Mouse (Mus musculus): ENCODE data around the gene Fan1.

Gene Fan1

DNA sequence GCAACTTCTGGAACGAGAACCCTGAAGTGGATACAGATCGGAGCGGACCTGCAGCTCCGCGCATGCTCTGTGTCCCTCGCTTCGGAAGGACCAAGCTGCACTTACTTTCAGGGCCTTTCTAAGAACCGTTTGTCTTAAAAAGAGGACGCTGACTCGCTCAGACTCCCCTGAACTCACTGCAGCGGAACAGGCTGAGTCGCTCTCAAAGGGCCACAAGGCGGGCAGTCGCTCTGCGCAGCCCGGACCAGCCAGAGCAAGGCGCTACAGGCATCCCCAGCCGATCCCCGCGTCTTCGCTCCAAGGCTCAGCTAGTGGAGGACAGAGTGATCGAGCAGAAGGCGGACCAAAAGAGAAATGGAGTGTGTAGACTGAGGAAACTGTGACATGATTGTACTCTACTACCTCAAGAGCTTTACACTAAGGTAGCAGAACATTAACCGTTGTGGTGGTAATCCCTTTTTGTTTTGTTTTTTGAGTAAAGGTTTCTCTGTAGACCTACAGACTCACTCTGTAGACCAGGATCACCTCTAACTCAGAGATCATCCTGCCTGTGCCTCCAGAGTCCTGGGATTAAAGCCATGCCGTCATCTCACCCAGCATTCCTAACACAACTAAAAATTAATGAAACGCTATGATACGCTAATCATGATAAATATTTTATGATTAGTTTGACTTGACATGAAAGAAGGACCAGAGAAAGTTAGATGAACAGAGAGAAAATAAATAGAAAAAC lies at the start of gene Fan1:
Gene Fan1, minus strand, starts transcription at position 266 of the 733 bp plus-strand sequence.
- peak; percentile 90 to 92 for DNase-seq

DNA sequence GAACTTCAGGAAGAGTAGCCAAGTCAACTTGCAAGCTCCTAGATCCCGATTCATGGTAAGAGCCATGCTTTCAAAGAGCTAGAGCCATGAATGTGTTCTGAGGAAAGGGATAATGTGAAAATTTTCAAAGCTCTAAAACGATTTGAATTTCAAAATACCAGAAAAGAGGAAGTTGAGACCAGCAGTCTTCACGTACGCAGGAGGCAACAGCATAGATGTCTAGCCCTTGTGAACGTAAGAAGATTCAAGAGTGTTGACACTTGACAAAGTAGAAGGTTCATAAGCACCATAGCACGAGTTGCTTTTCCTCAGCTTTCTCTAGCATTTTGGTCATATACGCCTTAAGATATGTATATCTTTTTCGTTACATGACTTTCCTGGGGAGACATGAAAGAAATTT lies 30.1 kb upstream of the Fan1 start:
- DNase-seq: no peak

DNA sequence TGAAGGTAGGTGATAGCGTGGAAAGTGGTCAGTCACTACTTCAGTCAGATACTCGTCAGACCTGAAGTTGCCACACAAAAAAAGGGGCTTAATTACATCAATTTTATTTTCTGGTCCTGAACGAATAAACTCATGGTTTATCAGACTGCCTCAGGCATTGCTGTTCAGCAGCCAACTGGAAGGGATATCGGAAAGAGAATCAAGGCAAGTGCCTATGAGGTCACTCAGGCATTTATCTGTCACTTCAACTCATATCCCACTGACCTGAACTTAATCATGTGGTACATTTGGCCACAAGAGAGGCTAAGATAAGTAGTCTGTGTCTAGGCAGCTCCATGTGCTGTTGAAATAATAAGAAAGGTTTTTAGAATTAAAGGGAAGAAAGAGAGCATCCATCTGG lies 28.6 kb upstream of the Fan1 start:
- no peak for DNase-seq

DNA sequence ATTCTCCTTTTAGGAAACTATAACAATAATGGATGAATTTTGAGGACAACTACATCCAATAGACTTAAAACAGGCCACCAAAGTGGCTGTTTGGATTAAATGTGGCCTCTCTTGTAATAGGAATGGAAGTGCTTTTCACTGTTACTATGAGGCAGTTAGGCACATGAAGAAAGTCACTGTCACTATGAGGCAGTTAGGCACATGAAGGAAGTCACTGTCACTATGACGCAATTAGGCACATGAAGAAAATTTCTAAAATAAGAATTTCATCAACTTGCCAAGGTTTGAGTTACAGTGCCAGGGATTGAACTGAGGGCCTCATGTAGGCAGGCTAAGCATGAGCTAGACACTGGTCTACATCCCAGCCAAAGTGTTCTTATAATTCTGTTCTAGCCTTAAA lies 26.8 kb upstream of the Fan1 start:
- no peak for DNase-seq

DNA sequence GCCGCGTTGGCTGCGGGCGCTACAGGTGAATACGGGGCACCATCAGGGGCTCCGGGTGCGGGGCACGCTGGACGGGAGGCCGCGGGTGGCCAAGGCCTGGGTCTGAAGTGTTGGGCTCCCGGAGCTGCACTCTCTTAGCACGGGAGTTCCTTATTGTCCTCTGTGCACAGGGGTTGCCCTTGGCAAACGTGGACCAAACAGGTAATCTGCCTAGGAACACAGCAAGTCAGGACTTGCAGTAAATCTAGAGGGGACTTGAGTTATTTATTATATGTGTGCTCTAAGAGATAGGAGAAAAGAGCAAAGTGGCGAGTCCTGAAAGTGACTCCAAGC lies 18.9 kb upstream of the Fan1 start:
- no peak for DNase-seq

DNA sequence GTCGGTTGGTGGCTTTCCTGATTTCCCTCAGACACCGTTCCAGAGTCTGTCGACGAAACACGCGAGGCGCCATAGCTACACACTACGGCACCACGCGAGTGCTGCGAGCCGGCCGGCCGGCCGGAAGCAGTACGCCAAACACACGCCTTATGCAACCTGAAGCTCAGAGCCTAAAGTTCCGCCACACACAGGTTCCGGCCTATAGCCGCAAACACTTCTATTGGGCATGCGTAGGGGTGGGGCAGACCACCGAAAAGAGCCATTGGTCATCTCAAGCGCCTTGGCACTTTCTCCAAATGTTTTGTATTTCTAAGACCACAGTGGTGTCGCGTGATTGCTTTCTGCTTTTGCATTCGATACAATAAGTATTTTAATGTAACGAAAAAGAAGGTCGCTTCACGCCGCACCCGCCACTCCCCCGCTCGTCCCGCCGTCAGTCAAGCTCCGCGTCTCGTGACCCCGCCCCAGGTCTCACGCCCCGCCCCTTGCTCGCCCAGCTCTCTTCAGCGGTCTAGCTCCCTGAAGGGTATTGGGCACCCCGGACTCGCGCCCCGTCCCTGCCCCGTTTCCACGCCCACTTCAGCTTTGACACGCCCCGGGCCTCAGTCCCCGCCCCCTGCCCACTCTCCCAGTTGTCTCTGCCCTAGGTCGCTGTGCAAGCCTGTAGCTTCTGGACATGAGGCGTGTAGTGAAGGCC lies 18.4 kb upstream of the Fan1 start, which contains the start of the genes Mphosph10 and Mcee:
Gene Mphosph10, minus strand, starts transcription at position 147 of the 697 bp plus-strand sequence.
Gene Mcee, plus strand, starts transcription at position 486 of the 697 bp plus-strand sequence.
- peak; percentile 94 to 97 for DNase-seq

DNA sequence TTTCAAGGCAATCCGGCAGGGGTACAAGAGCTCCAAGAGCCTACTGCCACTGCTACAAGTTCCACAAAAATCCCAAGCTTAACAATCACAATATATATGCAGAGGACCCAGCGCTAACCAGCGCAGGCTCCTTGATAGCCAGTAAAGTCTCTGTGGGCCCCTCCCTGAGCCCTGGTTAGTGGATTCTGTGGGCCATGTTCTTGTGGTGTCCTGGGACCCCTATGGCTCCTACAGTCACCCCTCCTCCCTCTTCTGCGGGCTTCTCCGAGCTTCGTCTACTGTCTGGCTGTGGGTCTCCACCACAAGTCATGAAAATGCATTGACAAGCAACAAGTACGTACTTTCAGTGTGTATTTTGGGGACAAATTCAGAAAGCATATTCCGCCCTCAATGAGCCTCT lies 17.6 kb upstream of the Fan1 start:
- DNase-seq: peak in 1 of 2 experiments; percentile 17

DNA sequence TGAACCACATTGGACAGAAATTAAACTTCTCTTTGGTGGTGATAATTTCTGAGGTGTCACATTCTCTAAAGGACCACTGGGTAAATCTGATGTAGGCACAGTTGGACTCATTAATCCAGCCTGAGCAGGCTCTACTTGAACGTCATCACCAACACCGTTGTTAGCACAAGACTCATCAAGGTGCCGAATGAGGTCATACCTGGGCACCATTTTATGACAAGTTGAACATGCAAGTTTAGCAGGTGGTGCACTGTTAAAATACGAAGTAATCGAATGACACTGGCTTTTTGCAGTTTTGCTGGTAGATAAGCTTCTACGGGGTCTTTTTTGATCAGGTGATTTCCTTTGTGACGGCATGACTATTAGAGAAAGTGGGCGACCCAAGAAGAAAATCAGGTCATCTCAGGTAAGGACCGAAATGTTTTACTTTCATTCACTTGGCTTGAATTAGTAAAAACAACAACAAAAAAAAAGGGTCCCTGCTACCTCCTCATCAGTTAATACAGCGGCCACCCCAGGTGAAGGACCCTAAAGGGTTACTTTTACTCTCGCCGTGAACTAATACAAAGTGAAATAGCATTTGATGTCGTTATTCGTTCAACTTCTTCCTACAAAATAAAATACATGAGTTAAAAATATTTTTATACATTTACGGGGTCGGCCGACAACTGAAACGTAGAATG lies 607 bp downstream of the Fan1 start:
- DNase-seq: no peak

DNA sequence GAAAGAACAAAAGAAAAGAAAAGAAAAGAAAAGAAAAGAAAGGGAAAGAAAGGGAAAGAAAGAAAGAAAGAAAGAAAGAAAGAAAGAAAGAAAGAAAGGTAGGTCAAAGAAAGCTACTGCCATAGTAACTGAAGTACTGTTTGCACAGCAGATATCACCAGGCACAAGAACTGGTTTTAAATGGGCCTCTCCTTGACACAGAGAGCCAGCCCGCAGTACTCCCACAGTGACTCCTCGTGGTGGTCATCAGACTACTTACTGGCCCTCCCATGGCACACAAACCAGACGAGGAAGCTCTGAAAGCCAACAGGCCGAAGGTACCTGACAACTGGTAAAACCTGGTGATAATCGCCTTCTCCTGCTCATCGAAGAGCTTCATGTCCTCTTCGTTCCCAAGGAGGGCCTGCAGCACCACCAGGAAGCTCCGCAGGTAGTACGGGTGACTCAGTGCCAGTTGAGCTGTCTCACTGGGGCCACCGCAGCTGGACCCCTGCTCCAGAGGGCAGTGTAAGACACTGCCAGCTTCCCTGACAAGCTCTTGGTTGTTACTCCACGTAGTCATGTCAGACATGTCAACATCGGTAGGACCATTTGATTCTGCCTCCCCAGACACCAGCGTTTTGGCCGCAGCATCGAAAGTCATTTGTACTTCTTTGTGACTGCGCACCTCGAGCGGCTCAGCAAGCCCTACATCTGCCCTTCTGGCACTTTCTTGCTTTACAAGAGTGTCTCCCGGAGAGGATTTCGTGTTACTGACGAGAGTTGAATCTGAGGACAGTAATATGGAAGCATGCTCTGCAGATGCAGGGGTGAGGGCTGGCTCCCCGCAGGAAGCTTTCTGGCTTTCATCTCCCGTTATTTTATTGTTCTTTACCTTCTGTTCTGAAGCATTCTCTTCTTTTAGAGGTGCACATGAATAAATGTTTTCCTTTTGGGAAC lies 1.7 kb downstream of the Fan1 start:
- DNase-seq: no peak

DNA sequence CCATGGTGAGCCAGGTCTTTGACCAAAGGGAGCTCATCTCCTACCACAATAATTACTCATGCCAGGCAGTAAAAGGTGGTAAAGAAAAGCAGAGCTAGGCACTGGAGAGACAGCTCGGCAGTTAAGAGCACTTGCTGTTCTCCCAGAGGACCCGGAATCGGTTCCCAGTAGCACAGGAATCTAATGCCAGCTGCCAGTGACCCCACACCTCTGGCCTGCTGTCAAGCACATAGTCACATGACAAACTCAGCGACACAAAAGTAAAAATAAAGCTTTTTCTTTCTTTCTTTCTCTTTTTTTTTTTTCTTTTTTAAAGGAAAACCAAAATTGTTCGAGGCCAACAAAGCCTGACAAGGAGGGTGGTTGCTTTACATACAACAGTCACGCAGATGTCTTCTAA lies 4.1 kb downstream of the Fan1 start:
- DNase-seq: no peak

DNA sequence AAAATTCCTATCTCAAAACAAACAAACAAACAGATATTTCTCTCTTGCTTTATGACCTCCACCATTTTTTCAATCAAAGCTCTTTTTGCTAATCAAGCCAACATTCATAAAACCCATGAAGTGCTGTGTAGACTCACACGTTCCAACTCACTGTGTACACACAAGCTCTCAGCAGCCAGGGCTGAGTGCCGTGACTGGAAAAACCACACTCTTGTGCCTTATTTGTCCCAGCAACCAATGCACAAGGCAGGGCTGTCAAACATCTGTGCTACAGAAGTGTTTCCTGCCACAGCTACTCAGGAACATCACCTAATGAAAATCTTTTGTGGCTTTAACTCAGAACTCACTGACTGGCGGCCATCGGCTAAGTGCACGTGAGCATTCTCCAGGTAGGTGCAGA lies 8.0 kb downstream of the Fan1 start:
- no peak for DNase-seq

DNA sequence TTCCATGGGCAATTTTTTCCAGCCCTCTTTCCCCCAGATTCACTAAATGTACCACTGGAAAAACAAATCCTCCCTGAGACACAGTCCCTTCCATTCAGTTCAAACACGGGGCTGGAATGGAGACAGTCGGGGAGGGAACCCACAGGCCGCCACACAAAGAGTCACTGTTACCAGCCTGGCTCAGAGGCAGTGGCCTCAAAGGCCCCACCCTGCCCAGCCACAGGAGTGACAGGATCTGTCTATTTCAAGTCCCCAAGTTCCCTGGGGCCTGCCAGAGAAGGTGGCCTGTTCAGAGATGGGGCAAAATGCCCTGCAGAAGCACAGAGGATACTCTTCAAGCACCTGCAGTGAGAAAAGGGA lies 13.3 kb downstream of the Fan1 start:
- peak in 1 of 2 experiments; percentile 20 for DNase-seq

DNA sequence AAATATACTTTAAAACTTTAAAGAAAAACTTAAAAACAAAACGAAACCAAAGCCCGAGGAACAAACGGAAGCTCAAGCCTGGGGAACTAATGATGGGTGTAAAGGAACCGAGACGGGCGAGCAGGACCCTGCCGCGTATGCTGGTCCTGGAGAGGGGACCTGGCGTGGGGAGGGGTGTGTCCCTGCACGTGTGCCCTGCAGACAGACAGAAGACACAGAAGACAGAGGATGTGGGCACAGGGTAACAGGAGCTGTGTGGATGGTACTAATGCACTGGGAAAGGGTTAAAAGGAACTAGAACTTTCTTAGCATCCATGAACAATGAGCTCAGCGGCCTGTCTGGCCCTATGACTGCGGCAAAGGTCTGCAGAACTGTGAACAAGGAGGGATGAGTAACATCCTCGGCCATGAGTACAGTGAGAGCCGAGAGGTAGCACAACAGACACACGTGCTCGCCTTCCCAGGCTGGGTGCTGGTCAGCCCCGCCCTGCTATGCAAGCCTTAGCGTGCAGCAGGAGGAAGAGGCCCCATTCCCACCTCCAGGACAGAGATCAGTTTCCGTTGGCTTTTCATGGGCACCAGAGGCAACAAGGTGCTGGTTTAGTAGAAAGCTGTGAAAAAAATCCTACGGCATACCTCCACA lies 13.8 kb downstream of the Fan1 start:
- DNase-seq: no peak

DNA sequence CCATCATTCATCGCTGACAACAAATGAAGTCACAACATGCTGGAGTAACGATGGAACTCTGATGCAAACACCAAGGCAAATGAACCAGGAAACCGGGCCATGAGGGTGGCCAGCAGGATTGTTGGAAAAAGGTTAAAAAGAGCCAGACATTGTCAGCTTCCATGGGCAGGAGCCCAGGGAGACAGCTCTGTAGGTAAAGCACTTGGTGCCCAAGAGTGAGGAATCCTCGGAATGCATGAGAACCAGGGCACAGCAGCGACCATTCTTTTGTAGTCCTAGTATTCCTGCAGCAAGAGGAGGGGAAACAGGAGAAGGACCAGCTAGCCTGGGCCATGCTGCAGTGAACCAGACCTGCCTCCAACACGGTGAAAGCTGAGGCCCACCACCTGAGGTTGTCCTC lies 15.2 kb downstream of the Fan1 start:
- no peak for DNase-seq

DNA sequence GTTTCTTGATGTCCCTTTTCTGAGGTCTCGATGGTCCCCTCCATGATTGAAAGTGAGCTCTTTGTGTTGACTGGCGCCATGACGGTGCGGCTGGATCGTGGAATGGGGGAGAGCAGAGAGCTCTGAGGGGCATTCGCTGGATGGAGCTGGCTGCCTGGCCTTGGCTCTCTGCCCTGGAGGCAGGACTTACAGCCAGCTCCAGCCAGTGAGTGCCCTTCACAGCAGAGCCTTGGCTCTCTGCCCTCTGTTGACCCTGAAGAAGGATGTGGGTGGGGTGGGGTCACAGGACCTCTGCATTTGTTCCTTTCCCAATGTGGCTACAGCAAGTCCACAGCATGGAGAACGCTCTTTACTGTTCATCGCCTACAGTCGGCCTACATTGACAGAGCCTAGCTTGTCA lies 16.5 kb downstream of the Fan1 start:
- peak; percentile 35 to 63 for DNase-seq

DNA sequence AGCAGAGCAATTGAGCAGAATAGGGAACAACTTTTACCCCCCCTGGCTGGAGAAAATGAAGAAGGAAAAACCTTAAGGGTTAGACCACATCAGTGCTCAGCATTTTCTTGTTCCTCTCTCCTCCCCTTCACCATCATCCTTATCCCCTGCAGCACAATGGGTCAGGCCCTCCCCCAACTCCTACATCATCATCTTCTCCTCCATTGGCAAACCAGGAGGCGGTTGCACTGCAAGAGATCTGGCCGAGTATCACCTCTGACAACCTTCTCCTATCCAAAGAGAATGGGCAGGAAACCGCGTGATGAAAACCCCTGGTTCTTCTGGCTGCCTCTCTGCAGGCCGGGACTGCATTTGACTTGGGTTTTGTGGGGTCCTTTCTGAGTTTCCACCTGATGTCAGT lies 17.2 kb downstream of the Fan1 start:
- DNase-seq: no peak

DNA sequence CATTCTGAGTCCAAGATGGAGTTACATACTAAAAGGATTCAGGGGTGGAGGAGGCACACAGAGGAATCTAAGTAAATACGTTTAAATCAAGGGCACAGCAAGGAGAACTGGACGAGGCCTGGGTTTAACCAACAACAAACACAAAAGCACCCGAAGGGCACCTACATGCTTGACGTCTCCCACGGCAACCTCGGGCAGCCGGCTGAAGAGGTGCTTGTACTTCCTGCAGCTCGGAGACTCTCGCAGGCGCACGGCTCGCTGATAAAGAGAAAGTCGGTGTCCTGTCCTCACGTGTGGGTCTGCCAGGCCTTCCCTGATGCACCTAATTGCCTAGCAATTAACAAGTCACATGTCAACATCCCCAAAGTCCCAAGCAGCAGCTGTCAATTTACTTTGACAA lies 19.7 kb downstream of the Fan1 start:
- DNase-seq: no peak

DNA sequence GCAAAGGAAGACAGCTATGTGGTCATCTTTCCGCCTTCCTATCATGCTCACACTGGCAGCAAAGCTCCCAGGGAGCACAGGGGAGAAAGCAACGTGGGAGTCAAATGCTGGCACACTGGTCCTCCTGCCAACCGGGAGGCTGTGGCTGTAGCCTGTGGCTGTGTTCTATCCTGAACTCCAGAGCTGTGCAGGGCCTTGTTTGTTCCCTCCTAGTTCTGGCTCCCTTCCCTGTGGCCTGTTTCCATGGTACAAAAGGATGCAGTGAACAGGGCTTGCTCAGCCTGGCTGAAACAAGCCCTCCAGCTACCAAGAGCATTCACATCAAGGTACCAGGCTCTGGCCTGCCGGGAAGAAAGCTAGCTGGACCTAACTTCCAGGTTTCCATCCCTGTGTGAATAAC lies 22.8 kb downstream of the Fan1 start:
- peak; percentile 75 to 82 for DNase-seq

DNA sequence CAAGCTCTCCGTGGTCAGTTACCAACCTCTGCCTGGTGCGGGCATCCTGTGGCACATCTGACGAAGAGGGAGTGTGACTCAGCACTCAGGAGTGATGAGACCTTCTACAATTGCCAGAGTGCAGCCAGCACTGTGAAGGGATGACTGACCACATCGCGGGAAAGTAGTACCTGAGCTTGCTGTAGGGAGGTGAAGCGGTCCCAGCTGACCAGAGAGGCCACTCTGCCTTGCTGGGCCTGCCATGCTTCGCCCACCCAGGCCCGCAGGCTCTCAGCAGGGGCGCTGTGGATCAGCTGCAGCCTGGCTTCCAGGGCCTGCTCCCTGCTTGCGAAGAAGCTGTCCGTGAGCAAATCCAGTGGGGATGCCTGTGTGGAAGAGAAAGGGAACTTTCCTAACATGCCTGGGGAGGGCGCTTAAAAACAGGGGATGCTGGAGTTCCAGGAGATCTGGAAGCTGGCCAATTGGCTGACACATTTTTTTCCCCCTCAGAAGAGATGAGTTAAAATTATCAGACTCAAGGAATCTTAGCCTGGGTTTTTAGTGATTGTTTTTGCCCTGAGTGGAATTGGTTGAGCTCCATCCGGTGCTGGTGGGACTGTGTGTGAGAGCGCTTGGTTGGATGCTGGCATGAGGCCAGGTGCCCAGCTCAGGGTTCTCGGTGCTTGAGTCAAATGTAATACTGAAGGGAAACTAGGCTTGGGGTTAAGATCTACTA lies 24.6 kb downstream of the Fan1 start:
- DNase-seq: peak; percentile 52 to 67

DNA sequence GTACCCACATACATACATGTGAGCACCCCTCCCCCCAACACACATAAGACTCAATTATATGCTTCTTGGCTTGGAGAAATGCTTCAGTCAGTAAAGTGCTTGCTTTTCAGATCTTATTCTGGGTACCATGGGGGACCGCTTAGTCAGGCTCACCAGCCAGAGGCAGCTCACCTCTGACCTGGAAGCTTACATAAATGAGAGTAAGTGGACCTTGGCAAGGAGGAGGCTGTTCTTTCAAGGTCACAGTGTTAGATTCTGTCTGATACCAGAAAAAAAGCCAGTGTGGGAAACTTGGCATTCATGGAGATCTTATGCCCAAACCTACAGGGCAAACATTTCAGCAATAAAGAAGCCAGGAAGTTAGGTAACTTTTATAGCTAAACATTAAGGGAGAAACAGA lies 26.1 kb downstream of the Fan1 start:
- DNase-seq: no peak

DNA sequence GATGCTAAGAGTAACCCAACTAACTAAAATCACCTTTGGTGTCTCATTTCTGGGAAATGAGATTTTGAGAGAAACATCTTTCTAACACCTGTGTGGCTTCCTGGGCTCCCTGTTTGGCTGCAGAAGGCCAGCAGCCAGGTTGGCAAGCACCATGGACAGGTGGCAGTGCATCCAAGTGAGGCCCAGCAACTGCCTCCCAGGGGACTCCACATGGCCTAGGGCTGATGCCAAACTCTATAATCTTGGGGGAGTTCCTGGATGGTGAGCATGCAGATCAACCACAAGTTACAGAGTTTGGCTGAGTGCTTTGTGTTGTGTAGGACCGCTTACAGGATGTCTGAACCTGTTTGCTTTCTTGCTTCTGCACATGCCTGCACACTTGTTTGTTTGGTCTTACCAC lies 41.2 kb downstream of the Fan1 start:
- peak; percentile 55 for DNase-seq

DNA sequence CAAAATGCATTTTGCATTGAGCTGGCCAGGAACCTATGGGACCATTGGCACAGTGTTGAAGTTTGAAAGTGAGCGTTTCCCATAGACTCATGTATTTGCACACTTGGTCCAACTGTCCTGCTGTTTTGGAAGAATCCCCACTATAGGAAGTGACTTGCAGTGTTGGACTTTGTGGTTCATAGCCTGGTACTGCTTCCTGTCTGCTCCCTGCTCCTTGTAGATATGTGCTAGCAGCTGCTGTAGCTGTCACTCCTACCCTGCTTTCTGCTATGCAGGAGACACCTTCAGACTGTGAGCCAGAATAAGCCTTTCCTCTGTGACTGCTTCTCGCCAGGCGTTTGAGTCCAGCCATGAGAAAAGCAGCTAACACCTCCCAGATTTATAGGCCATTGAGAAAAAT lies 42.6 kb downstream of the Fan1 start:
- no peak for DNase-seq
